Mouse (Mus musculus) testis, adult 2 months (tissue): ENCODE data around the gene Filip1l. TPM values are rescaled to one million over a fixed set of nuclear protein-coding genes. Genes with fewer than 3 reads are reported as not detected.
A peak's percentile ranks its signal among the peaks of the same experiment; 100 is the strongest.

Experiments
- H3K27ac ChIP-seq: fragments of 200-500 bp; 2 replicates; pipeline ENCODE4 v1.5.1; 2012; ENCODE audit warnings: low read depth, low read length; ENCODE audit not compliant: control insufficient read depth, insufficient read depth
- H3K27me3 ChIP-seq: fragments of 200-500 bp; 2 replicates; pipeline ENCODE4 v1.6.1; 2012; ENCODE audit warnings: mild to moderate bottlenecking, low read length, moderate library complexity; ENCODE audit not compliant: control insufficient read depth, insufficient read depth
- H3K36me3 ChIP-seq: fragments of 200-500 bp; 2 replicates; pipeline ENCODE4 v1.6.1; 2012; ENCODE audit warnings: mild to moderate bottlenecking, low read length; ENCODE audit not compliant: control insufficient read depth, insufficient read depth
- H3K4me1 ChIP-seq: fragments of 200-500 bp; 2 replicates; pipeline ENCODE4 v1.6.1; 2012; ENCODE audit warnings: low read length; ENCODE audit not compliant: control insufficient read depth, insufficient read depth
- H3K4me3 ChIP-seq: fragments of 200-500 bp; 2 replicates; pipeline ENCODE4 v1.5.1; 2012; ENCODE audit warnings: low read depth, mild to moderate bottlenecking, low read length, moderate library complexity, mixed read lengths; ENCODE audit not compliant: control insufficient read depth
- CTCF ChIP-seq: fragments of 200-500 bp; IDR thresholded peaks from 2 replicates; pipeline ENCODE4 v1.5.1; 2012; ENCODE audit warnings: low read depth, mild to moderate bottlenecking, inconsistent platforms, low read length, moderate library complexity; ENCODE audit not compliant: control insufficient read depth, insufficient read depth, insufficient replicate concordance
- POLR2A ChIP-seq: fragments of 200-500 bp; IDR thresholded peaks from 2 replicates; pipeline ENCODE4 v1.6.1; 2012; ENCODE audit warnings: low read depth, mild to moderate bottlenecking, inconsistent platforms, low read length, moderate library complexity; ENCODE audit not compliant: control insufficient read depth
- polyA plus RNA-seq: library from polyadenylated mRNA; depleted of rRNA; stranded (reverse); fragments of >200 nt; gene quantifications from 2 replicates; pipeline ENCODE4 v1.2.3, GENCODE M21; 2012

Filip1l gene
- polyA plus RNA-seq, 1 experiment, result 1.2 TPM

DNA sequence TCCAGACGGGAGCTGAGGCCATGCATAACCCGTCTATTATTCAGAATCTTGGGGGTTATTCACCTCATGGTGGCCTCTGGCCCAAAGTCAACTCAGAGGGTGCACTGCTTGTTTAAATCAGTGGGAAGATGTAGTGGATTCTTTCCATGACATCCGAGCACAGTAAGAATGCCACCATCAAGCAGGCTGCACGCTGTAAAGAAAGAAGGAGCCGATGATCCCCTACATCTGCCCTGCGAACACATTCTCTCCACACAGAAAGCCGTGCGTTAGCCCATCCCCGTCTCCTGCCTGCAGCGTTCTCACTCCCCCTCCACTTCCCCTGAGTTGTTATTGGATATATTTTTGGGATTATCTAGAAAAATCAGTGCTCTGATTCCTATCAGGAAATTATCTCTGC, 73.8 kb downstream of the Filip1l start:
- TF ChIP-seq CTCF (no peak), POLR2A (no peak)
- Histone ChIP-seq H3K36me3 (no peaks in the 10 kb centered on the region), H3K4me1 (peaks cover 6% of the 10 kb centered on the region), H3K27ac (no peak overlapping the region), H3K4me3 (no peak overlapping the region), H3K27me3 (no peaks in the 10 kb centered on the region)

DNA sequence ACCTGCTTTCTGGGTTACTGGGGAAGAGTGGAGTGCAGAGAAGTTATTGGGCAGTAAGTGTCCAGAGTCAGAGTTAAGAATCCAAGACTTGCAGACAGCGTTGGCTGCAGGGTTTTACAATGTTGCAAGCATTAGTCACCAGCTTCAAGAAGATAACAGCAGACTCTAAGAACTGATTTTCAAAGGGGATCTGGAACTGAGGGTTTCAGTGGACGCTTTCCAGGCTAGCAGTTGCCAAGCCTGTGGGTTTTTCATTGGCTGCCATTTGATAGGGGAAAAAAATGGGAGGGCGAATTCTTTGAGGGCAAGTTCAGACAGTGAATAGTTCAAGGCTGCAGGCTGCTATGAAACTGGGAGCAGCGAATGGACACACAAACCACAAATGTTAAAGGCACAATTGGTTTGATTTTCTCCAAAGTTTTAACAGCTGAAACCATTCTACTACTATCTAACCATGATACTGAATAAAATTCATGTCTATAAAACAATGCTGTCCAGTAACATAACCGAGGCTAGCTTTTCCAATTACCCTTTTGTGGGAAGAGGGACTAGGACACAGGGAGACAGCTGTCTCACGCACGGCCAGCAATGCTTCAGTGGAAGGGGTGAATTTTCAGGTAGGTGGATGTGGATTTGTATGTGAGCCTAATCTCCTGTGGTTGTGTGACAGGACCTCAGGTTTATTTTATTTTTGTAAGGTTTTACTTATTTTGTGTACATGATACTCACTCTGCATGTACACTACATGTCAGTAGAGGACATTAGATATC, 74.8 kb downstream of the Filip1l start:
- no peak for TF ChIP-seq POLR2A
- no peak for TF ChIP-seq CTCF
- Histone ChIP-seq H3K4me3 (no peak overlapping the region), H3K36me3 (no peaks in the 10 kb centered on the region), H3K27ac (peak overlapping the region; percentile 49; the same call in 1 of the 2 replicates), H3K4me1 (peaks cover 6% of the 10 kb centered on the region), H3K27me3 (no peaks in the 10 kb centered on the region)

DNA sequence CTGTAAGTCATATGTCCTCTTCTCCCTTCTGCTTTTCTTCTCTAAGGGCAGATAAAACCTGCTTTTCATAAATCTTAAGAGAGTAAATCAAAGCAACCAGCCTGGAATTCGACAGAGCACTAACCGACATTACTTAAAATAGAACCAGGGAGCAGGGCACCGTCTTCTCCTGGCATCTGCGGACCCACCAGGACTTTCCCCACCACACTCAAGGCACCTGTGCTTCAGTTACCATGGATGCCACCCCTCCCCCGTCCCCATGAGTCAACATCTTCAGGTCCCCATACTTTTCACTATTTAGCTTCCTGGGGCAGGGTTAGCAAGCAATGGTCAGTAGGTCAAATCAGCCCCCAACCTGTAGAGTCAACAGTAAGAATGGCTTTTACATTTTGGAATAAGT, 76.1 kb downstream of the Filip1l start:
- Histone ChIP-seq H3K27me3 (no peaks in the 10 kb centered on the region), H3K27ac (no peak overlapping the region), H3K36me3 (no peaks in the 10 kb centered on the region), H3K4me1 (peaks cover 4% of the 10 kb centered on the region), H3K4me3 (peak overlapping the region; percentile 51)
- no peak for TF ChIP-seq CTCF
- no peak for TF ChIP-seq POLR2A

DNA sequence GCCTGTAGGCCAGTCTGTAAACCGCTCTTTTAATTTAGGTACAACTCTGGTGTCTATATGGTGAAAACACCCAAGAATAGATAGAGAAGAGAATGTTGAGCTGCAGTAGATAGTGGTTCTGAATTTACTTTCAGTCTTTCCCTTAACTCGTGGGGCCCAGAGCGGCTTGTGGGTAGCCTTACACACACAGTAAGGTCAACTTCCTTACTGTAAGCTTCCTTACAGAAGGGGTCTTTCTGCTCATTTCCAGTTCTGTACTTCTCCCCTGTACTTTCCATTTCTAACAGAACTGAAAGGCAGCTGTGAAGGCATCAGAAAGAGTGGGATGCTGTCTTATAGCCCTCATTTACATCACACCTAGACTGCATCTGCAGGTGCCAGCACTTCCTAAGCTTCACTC, 78.4 kb downstream of the Filip1l start:
- Histone ChIP-seq H3K4me1 (peaks cover 4% of the 10 kb centered on the region), H3K27me3 (no peaks in the 10 kb centered on the region)
- TF ChIP-seq CTCF (no peak), POLR2A (no peak)

DNA sequence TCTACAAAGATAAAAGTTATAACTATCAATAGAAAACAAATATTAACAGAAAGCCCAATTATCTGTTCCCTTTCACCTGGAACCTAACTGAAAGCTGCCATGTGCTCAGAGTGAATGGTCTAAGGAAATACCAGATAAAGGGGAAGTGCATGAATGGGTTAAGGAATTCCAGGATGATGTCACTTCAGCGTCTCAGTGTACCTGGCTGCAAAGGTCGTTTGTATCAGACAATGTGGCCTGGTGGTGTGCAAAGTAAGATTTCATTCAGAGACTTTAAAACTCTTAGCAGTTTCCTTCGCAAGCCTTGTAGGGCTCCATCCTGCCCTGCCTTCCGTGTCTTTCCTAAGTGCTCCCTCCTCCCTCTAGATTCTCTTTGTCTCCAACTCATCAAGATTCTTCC, 80.3 kb downstream of the Filip1l start:
- Histone ChIP-seq H3K27ac (no peak overlapping the region), H3K36me3 (no peaks in the 10 kb centered on the region), H3K4me1 (peaks cover 4% of the 10 kb centered on the region), H3K4me3 (no peak overlapping the region), H3K27me3 (no peaks in the 10 kb centered on the region)
- no peak for TF ChIP-seq CTCF
- TF ChIP-seq POLR2A, result no peak

More for the DNA sequence above, 78.4 kb downstream of the Filip1l start:
- Histone ChIP-seq H3K4me3 (no peak overlapping the region), H3K27ac (no peak overlapping the region), H3K36me3 (no peaks in the 10 kb centered on the region)

DNA sequence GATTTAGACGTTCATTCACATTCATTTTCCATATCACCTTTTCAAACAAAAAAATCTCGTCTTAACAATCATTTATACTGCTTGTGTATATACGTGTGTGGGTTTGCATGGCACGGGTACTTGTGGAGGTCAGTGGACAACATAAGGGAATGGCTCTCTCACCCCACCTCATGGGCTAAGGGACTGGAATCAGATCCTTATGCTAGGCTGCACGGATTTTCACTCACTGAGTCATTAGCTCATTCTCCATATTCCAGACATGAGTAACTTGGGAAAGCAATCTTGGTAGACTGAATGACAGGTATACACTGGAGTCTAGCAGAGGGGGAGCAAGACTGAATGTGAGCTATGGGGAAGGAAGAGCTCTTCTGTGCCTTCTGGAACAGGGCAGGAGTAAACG, 80.8 kb downstream of the Filip1l start:
- no peaks in the 10 kb centered on the region for H3K36me3 ChIP-seq
- no peak for TF ChIP-seq CTCF
- TF ChIP-seq POLR2A, result no peak
- H3K4me3 ChIP-seq, result no peak overlapping the region
- H3K27ac ChIP-seq, result no peak overlapping the region
- no peaks in the 10 kb centered on the region for H3K27me3 ChIP-seq
- H3K4me1 ChIP-seq, result peaks cover 4% of the 10 kb centered on the region

DNA sequence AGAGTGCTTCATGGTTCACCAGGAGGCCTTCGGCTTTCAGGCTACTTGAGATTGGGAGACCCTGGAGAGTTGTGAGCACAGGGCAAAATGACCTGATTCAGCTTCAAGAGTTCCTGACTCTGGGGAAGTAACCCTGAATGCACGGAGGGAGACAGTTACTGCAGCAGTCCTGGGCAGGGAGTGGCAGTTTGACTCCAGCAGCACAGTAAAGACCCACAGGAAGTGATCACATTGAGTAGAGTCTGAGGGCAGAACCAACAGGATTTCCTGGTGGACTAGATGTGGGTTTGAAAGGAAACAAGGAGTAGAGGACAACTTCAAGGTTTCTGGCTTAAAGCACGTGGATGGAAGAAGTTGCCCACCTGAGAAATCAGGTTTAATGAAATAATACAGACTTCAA, 81.7 kb downstream of the Filip1l start:
- Histone ChIP-seq H3K27ac (no peak overlapping the region), H3K4me1 (no peaks in the 10 kb centered on the region), H3K36me3 (no peaks in the 10 kb centered on the region), H3K4me3 (no peak overlapping the region), H3K27me3 (no peaks in the 10 kb centered on the region)
- TF ChIP-seq CTCF, result no peak
- no peak for TF ChIP-seq POLR2A
